Mouse (Mus musculus) heart, embryonic 10.5 days (tissue): ENCODE data around the gene 2310061N02Rik. TPM values are rescaled to one million over a fixed set of nuclear protein-coding genes. Genes with fewer than 3 reads are reported as not detected.

Source experiments
- DNase-seq: peaks from one replicate; pipeline ENCODE4 v3.0.0-alpha.2; 2017; ENCODE audit warnings: low spot score
- H3K27ac ChIP-seq: fragments of 300-500 bp; sonication (generic); 2 replicates; pipeline ENCODE4 v1.5.1; 2016; ENCODE audit warnings: mild to moderate bottlenecking
- H3K27me3 ChIP-seq: fragments of 300-500 bp; sonication (generic); 2 replicates; pipeline ENCODE4 v1.6.1; 2016; ENCODE audit warnings: mild to moderate bottlenecking; ENCODE audit not compliant: poor library complexity, insufficient read depth, severe bottlenecking
- H3K36me3 ChIP-seq: fragments of 300-500 bp; sonication (generic); 2 replicates; pipeline ENCODE4 v1.6.1; 2016; ENCODE audit warnings: mild to moderate bottlenecking, moderate library complexity
- H3K4me1 ChIP-seq: fragments of 300-500 bp; sonication (generic); 2 replicates; pipeline ENCODE4 v1.6.1; 2016; ENCODE audit warnings: mild to moderate bottlenecking
- H3K4me3 ChIP-seq: fragments of 300-500 bp; sonication (generic); 2 replicates; pipeline ENCODE4 v1.5.1; 2016; ENCODE audit warnings: mild to moderate bottlenecking, moderate library complexity
- H3K9me3 ChIP-seq: fragments of 300-500 bp; sonication (generic); 2 replicates; pipeline ENCODE4 v1.6.1; 2016; ENCODE audit warnings: mild to moderate bottlenecking, moderate library complexity
- WGBS: fragments of 180-500 bp; shearing (Covaris S2); methylation state at CpG from one replicate; pipeline ENCODE4 v1.1.7; 2016; 5-methylcytosine and 5-hydroxymethylcytosine counted together
- polyA plus RNA-seq: library from polyadenylated mRNA; unstranded; fragments of >200 nt; fragmentation: Nextera tagmentation; extraction: Ambion mirVana; gene quantifications from 2 replicates; pipeline ENCODE4 v1.2.1, GENCODE M21; 2016

Gene 2310061N02Rik
- polyA plus RNA-seq, 1 experiment from 2014 or later: not detected

GRCm38 (mm10) chr16:88679099-88679498 is 28.7 kb downstream of the 2310061N02Rik start:
- no peaks in the 10 kb centered on the region for H3K27me3 ChIP-seq
- no peak overlapping the region for H3K4me3 ChIP-seq
- no peak for DNase-seq
- H3K36me3 ChIP-seq: no peaks in the 10 kb centered on the region
- 84% methylated on average over 6 of the region's 6 CpGs for WGBS
- no peak overlapping the region for H3K27ac ChIP-seq
- H3K4me1 ChIP-seq: no peaks in the 10 kb centered on the region
- no peaks in the 10 kb centered on the region for H3K9me3 ChIP-seq

DNA sequence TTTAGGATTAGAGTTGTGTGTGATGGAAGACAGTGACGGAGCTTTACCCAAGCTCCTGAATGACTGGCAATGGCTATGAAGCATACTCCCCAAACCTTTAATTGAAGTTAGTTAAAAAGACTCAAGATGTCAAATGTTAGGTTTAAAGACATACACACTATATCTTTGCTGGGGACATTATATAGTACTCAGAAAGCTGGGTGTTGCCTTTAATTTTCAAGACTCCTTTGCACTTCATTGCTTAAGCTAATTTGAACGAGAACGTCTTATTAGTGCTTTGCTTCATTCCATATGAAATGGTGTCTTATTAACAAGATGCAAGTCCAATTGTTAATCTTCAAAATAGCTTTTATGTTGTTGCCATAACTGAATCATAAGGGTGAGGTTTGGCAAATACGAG is 36.2 kb downstream of the 2310061N02Rik start, which contains the start of gene Krtap27-1:
Krtap27-1 (minus strand) TSS at position 101 of the 400 bp plus-strand sequence.
- Histone ChIP-seq H3K27me3 (no peaks in the 10 kb centered on the region), H3K4me3 (no peak within 1 kb of the TSS), H3K4me1 (no peaks in the 10 kb centered on the region), H3K9me3 (no peaks in the 10 kb centered on the region), H3K27ac (no peak within 1 kb of the TSS), H3K36me3 (no peaks in the 10 kb centered on the region)
- WGBS: 89% methylated on average over 4 of the region's 4 CpGs
- no peak for DNase-seq

GRCm38 (mm10) chr16:88657426-88657825 is 50.3 kb downstream of the 2310061N02Rik start:
- no peaks in the 10 kb centered on the region for H3K9me3 ChIP-seq
- no peaks in the 10 kb centered on the region for H3K4me1 ChIP-seq
- H3K27ac ChIP-seq: no peak overlapping the region
- no peak for DNase-seq
- no peak overlapping the region for H3K4me3 ChIP-seq
- H3K36me3 ChIP-seq: no peaks in the 10 kb centered on the region
- WGBS: 46% methylated on average over 1 of the region's 1 CpGs
- no peaks in the 10 kb centered on the region for H3K27me3 ChIP-seq

Other genes starting within 250 kb of the 2310061N02Rik start
- not detected in 2 replicates for gene Cldn17, start 201.0 kb downstream of the 2310061N02Rik start, polyA plus RNA-seq
- gene Cldn8, start 144.8 kb downstream of the 2310061N02Rik start, polyA plus RNA-seq: 0.57 and 2.1 TPM in 2 replicates
- not detected in 2 replicates for gene Krtap24-1, start 95.7 kb downstream of the 2310061N02Rik start, polyA plus RNA-seq
- gene 2310079G19Rik, start 80.3 kb downstream of the 2310061N02Rik start, polyA plus RNA-seq: not detected in 2 replicates
- gene Krtap26-1, start 60.2 kb downstream of the 2310061N02Rik start, polyA plus RNA-seq: not detected in 2 replicates
- gene Krtap27-1, start 36.3 kb downstream of the 2310061N02Rik start, polyA plus RNA-seq: not detected in 2 replicates
- not detected in 2 replicates for gene Krtap13-1, start 20.9 kb upstream of the 2310061N02Rik start, polyA plus RNA-seq
- not detected in 2 replicates for gene Krtap13, start 43.7 kb upstream of the 2310061N02Rik start, polyA plus RNA-seq
- not detected in 2 replicates for gene 2310034C09Rik, start 50.9 kb upstream of the 2310061N02Rik start, polyA plus RNA-seq
- gene 2310057N15Rik, start 66.2 kb upstream of the 2310061N02Rik start, polyA plus RNA-seq: not detected in 2 replicates
- not detected in 2 replicates for gene Gm5965, start 69.9 kb upstream of the 2310061N02Rik start, polyA plus RNA-seq
- gene Gm20741, start 104.3 kb upstream of the 2310061N02Rik start, polyA plus RNA-seq: not detected in 2 replicates
- gene Krtap15, start 112.3 kb upstream of the 2310061N02Rik start, polyA plus RNA-seq: not detected in 2 replicates
- gene Krtap14, start 118.2 kb upstream of the 2310061N02Rik start, polyA plus RNA-seq: not detected in 2 replicates
- not detected in 2 replicates for gene Krtap19-1, start 161.4 kb upstream of the 2310061N02Rik start, polyA plus RNA-seq
- gene Krtap19-2, start 166.3 kb upstream of the 2310061N02Rik start, polyA plus RNA-seq: not detected in 2 replicates
- not detected in 2 replicates for gene Krtap19-3, start 170.1 kb upstream of the 2310061N02Rik start, polyA plus RNA-seq
- gene Krtap19-4, start 177.1 kb upstream of the 2310061N02Rik start, polyA plus RNA-seq: not detected in 2 replicates
- gene Krtap19-5, start 188.5 kb upstream of the 2310061N02Rik start, polyA plus RNA-seq: not detected in 2 replicates
- not detected in 2 replicates for gene Krtap19-9b, start 224.3 kb upstream of the 2310061N02Rik start, polyA plus RNA-seq